Mouse (Mus musculus) forebrain, embryonic 15.5 days (tissue): ENCODE results near the gene Galnt17. TPM values are rescaled to one million over a fixed set of nuclear protein-coding genes. Genes with fewer than 3 reads are reported as not detected.
A peak's percentile ranks its signal among the peaks of the same experiment; 100 is the strongest.

Experiments
- ATAC-seq: fragments of 200-750 bp; cut with Nextera tagmentation; replicated peaks from 2 replicates; pipeline ENCODE4 v1.8.0; 2017; ENCODE audit warnings: mild to moderate bottlenecking, moderate TSS enrichment, moderate library complexity
- H3K27ac ChIP-seq: fragments of 300-500 bp; sonication (generic); replicated peaks from 2 replicates; pipeline ENCODE4 v1.5.1; 2015; ENCODE audit warnings: mild to moderate bottlenecking, inconsistent platforms
- H3K27me3 ChIP-seq: fragments of 300-500 bp; sonication (generic); 2 replicates; pipeline ENCODE4 v1.6.1; 2015; ENCODE audit warnings: inconsistent platforms
- H3K36me3 ChIP-seq: fragments of 300-500 bp; sonication (generic); 2 replicates; pipeline ENCODE4 v1.6.1; 2015; ENCODE audit warnings: mild to moderate bottlenecking, inconsistent platforms
- H3K4me1 ChIP-seq: fragments of 300-500 bp; sonication (generic); 2 replicates; pipeline ENCODE4 v1.6.1; 2015; ENCODE audit warnings: inconsistent platforms
- H3K4me2 ChIP-seq: fragments of 300-500 bp; sonication (generic); replicated peaks from 2 replicates; pipeline ENCODE4 v1.6.1; 2015; ENCODE audit warnings: mild to moderate bottlenecking, inconsistent platforms
- H3K4me3 ChIP-seq: fragments of 300-500 bp; sonication (generic); 2 replicates; pipeline ENCODE4 v1.5.1; 2015; ENCODE audit warnings: mild to moderate bottlenecking, inconsistent platforms
- H3K9ac ChIP-seq: fragments of 300-500 bp; sonication (generic); replicated peaks from 2 replicates; pipeline ENCODE4 v1.6.1; 2015; ENCODE audit warnings: mild to moderate bottlenecking, inconsistent platforms
- H3K9me3 ChIP-seq: fragments of 300-500 bp; sonication (generic); 2 replicates; pipeline ENCODE4 v1.6.1; 2016; ENCODE audit warnings: inconsistent platforms
- WGBS: fragments of 180-500 bp; shearing (Covaris S2); methylation state at CpG from one replicate; pipeline ENCODE4 v1.1.7; 2015; ENCODE audit warnings: mixed read lengths; 5-methylcytosine and 5-hydroxymethylcytosine counted together
- polyA plus RNA-seq: library from polyadenylated mRNA; unstranded; fragments of >200 nt; fragmentation: Nextera tagmentation; extraction: Ambion mirVana; gene quantifications from 2 replicates; pipeline ENCODE4 v1.2.1, GENCODE M21; 2015

The Galnt17 gene
- polyA plus RNA-seq, 1 experiment from 2014 or later = 10.0 TPM

DNA sequence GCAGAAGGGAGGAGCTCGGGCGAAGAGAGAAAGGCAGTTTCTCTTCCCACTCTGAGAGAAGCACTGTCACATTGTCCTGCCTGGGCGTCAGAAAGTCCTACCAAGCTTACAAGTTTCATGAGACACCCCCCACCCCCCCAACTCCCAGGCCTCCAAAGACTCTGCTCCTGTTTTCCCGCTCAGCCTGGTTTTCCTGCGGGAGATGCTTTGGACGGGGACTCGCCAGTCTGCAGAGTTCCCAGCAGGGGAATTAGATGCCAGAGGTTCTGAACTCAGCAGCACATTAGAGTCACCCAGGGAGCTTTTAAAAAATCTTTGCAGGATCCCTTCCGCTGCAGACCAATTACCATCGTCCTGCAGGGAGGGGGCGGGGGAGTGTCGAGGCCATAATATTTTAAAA, 456.1 kb downstream of the Galnt17 start:
- Histone ChIP-seq H3K4me2 (peak overlapping the region; percentile 17), H3K27me3 (no peaks in the 10 kb centered on the region), H3K9me3 (no peaks in the 10 kb centered on the region), H3K4me3 (no peak overlapping the region), H3K36me3 (no peaks in the 10 kb centered on the region), H3K9ac (no peak overlapping the region), H3K27ac (no peak overlapping the region), H3K4me1 (peaks cover 3% of the 10 kb centered on the region; the same call in 1 of the 2 replicates)
- 10% methylated on average over 11 of the region's 11 CpGs for WGBS
- ATAC-seq = no peak

DNA sequence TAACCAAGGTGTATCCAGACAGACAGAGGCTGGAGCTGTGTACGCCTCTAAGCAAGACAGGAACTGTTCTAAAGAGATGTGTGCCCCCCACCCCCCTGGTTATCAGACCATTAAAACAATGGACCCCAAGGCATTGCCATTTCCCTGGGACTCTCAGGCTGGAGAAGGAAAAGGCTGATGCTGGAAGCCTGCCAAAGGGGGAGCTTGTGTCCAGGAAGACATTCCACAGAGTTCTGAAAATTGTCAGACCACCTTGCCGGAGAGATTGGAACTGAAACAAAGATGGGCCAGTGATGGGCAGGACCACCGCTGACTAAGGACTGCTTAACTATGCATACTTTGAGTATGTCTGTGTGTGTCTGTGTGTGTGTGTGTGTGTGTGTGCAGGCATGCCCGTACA, 458.7 kb downstream of the Galnt17 start:
- Histone ChIP-seq H3K4me1 (peaks cover 3% of the 10 kb centered on the region; the same call in 1 of the 2 replicates), H3K9me3 (no peaks in the 10 kb centered on the region), H3K27me3 (no peaks in the 10 kb centered on the region), H3K4me3 (no peak overlapping the region), H3K36me3 (no peaks in the 10 kb centered on the region), H3K27ac (no peak overlapping the region), H3K9ac (no peak overlapping the region), H3K4me2 (no peak overlapping the region)
- ATAC-seq = no peak
- WGBS = 49% methylated on average over 4 of the region's 4 CpGs

DNA sequence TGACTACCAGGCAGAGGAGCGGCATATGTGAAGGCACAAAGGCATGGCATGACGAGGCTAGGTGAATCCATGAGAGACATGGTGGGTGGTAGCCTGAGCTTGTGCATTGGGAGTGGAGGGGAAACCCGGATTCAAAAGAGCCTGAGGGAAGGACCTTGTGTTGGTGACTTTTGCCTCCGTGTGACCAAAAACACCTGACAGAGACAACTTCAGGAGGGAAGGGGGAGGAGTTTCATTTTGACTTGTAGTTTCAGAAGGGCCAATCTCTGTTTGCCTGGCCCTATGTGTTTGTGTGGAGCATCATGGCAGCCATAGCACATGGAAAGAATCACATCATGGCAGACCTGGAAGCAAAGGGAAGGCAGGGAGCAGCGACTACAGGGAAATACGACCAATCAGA, 459.7 kb downstream of the Galnt17 start:
- no peaks in the 10 kb centered on the region for H3K27me3 ChIP-seq
- no peaks in the 10 kb centered on the region for H3K9me3 ChIP-seq
- H3K4me2 ChIP-seq = no peak overlapping the region
- no peak overlapping the region for H3K4me3 ChIP-seq
- no peaks in the 10 kb centered on the region for H3K36me3 ChIP-seq
- no peak for ATAC-seq
- 87% methylated on average over 6 of the region's 6 CpGs for WGBS
- no peak overlapping the region for H3K27ac ChIP-seq
- no peak overlapping the region for H3K9ac ChIP-seq
- H3K4me1 ChIP-seq = peaks cover 3% of the 10 kb centered on the region; the same call in 1 of the 2 replicates

DNA sequence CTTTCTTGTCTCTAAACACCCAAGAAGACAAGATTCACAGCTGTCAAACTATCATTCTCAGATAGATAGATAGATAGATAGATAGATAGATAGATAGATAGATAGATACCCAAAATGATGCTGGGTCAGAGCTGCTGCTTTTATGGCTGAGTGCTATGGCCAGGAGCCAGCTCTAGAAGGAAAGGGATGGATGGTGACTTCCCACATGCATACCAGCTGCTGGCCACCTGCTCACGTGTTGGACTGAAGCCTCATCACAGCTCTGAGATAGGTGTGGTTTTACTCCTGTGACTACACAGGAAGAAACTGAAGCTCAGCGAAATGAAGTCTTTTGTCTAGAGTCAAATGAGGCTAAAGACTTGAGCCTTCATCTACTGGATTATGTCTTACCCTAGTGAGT, 482.5 kb downstream of the Galnt17 start:
- Histone ChIP-seq H3K9ac (no peak overlapping the region), H3K36me3 (no peaks in the 10 kb centered on the region), H3K27ac (no peak overlapping the region), H3K4me1 (no peaks in the 10 kb centered on the region), H3K4me3 (no peak overlapping the region), H3K9me3 (no peaks in the 10 kb centered on the region), H3K27me3 (no peaks in the 10 kb centered on the region), H3K4me2 (no peak overlapping the region)
- 89% methylated on average over 2 of the region's 2 CpGs for WGBS
- ATAC-seq = no peak
